Mouse (Mus musculus): Measurements from ENCODE around the gene Iscu. TPM values are rescaled to one million over a fixed set of nuclear protein-coding genes. Genes with fewer than 3 reads are reported as not detected.

Iscu gene
- total RNA-seq, 1 experiment, result 78.4 TPM

DNA sequence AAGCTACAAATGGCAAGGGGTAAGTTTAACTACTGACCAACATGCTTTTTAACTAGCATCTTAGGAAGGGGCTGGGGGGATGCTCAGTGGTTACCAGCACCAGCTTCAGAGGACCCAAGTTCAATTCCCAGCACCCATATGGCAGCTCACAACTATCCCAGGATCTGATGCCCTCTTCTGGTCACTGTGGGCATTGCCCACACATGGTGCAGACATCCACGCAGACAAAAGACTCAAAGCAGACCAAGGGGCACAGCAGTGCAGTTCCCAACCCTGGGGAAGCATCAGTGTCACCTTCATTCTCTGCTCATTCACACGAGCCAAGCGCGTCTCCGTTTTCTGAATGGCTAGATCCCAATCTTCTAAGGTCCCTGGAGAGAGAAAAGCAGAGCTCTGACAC lies 24.9 kb upstream of the Iscu start:
- no peak overlapping the region for H3K27ac ChIP-seq (ENCODE audit: insufficient read depth, low read depth, low read length, poor library complexity, severe bottlenecking)
- in situ Hi-C loops (cut with MboI; ENCODE audit: low sequenced_read_pairs in 2 of 2, unreplicated experiment in 2 of 2), result no loop called here
- DNase-seq (ENCODE audit: low read depth, low spot score), result no peak
- H3K36me3 ChIP-seq (ENCODE audit: control insufficient read depth, insufficient read depth, low read length, poor library complexity, severe bottlenecking), result peaks cover 92% of the 10 kb centered on the region
- TF ChIP-seq HCFC1 (IDR thresholded peaks at IDR 0.05; ENCODE audit: borderline replicate concordance, insufficient read depth, low read length) (no peak), MAFK (IDR thresholded peaks at IDR 0.05; ENCODE audit: insufficient read depth, low read depth, low read length) (no peak), ZNF384 (IDR thresholded peaks at IDR 0.05; ENCODE audit: low read depth, low read length) (no peak), ZC3H11A (IDR thresholded peaks at IDR 0.05; ENCODE audit: borderline replicate concordance, low read depth, low read length) (0 out of 2 replicates have a peak, but pooled peaks have one; percentile 13), CHD2 (IDR thresholded peaks at IDR 0.05; ENCODE audit: low read depth, low read length) (no peak)
- H3K9me3 ChIP-seq (ENCODE audit: control insufficient read depth, insufficient read depth, low read depth, low read length), result no peaks in the 10 kb centered on the region
- no peak overlapping the region for H3K9ac ChIP-seq (ENCODE audit: insufficient read depth, low read depth, low read length, poor library complexity, severe bottlenecking)
- no peak overlapping the region for H3K4me3 ChIP-seq (ENCODE audit: insufficient read depth in 1 of 2, low read depth in 1 of 2, low read length in 2 of 2, poor library complexity in 1 of 2, severe bottlenecking in 1 of 2)
- no peaks in the 10 kb centered on the region; a peak in 2 of 4 replicates for H3K4me1 ChIP-seq (ENCODE audit: control insufficient read depth in 2 of 2, insufficient read depth in 2 of 2, low read length in 2 of 2, poor library complexity in 1 of 2)

DNA sequence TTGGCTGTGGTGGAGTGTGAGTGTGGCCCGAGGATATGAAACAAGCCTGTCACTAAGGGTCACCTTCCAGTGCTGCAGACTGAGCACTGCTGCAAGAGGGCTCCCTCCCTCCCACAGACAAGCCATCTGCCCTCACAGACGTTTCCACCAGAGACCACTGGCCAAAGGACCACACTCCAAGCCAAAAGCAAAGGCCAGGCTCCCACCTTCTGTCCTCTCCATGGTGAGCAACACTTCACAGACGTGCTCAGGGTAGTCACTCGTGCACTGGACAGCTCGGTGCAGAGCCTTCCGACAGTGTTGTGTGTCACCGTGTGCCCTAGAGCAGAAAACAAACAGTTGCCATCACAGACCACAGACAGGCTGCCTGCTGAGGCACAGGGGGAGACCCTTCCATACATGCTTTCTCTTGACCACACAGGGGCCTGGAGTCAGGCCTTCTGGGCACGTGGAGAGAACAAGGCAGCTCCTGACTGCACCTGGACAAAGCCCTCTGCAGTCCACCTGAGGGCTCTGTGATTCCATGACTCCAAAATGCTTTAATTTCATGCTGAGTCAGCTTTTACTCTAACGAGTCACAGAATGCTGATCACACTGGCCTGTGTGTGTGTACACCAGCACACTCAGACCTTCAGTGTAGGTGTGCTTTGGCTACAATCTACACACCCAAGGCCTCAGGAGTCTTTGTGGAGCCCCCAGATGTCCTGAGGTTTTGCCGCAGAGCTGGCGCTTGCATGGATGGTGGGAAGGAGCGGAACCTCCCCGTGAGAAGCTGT lies 23.8 kb upstream of the Iscu start:
- Histone ChIP-seq H3K9ac (ENCODE audit: insufficient read depth, low read depth, low read length, poor library complexity, severe bottlenecking) (no peak overlapping the region), H3K9me3 (ENCODE audit: control insufficient read depth, insufficient read depth, low read depth, low read length) (no peaks in the 10 kb centered on the region), H3K4me3 (ENCODE audit: insufficient read depth in 1 of 2, low read depth in 1 of 2, low read length in 2 of 2, poor library complexity in 1 of 2, severe bottlenecking in 1 of 2) (no peak overlapping the region), H3K4me1 (ENCODE audit: control insufficient read depth in 2 of 2, insufficient read depth in 2 of 2, low read length in 2 of 2, poor library complexity in 1 of 2) (no peaks in the 10 kb centered on the region; a peak in 2 of 4 replicates), H3K27ac (ENCODE audit: insufficient read depth, low read depth, low read length, poor library complexity, severe bottlenecking) (no peak overlapping the region), H3K36me3 (ENCODE audit: control insufficient read depth, insufficient read depth, low read length, poor library complexity, severe bottlenecking) (peaks cover 91% of the 10 kb centered on the region)
- in situ Hi-C loops (cut with MboI; ENCODE audit: low sequenced_read_pairs in 2 of 2, unreplicated experiment in 2 of 2), result no loop called here
- TF ChIP-seq MAFK (IDR thresholded peaks at IDR 0.05; ENCODE audit: insufficient read depth, low read depth, low read length) (peak; percentile 82), HCFC1 (IDR thresholded peaks at IDR 0.05; ENCODE audit: borderline replicate concordance, insufficient read depth, low read length) (no peak)
- no peak for DNase-seq (ENCODE audit: low read depth, low spot score)

DNA sequence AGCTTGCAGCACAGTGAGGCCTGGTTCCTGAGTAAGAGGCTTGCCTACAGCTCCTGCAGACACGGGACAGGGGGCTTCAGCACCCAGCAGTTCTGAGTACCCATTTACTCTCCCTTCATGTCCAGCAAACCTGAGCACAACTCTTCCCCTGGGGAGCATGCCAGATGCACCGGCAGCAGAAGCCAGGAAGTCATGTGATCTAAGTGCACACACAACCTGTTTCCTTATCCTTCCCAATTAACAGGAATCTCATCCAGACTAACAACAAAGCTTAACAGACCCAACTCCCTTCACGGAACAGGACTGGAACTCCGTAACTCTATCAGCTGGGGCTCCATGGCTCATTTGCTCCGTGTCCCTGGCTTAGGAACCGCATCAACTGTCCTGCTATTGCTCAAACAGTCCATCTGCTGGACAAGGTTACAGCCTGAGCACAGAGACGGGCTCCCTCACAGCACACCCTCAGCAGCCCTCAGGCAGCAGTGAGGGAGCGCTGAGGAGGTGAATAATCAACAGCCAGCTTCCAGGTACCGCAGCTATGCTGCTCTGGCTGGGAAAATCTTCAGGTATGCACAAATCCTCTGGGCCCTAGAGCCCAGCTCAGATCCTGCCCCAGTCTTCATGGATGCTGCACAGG lies 20.9 kb upstream of the Iscu start:
- Histone ChIP-seq H3K36me3 (ENCODE audit: control insufficient read depth, insufficient read depth, low read length, poor library complexity, severe bottlenecking) (peaks cover 91% of the 10 kb centered on the region), H3K4me3 (ENCODE audit: insufficient read depth in 1 of 2, low read depth in 1 of 2, low read length in 2 of 2, poor library complexity in 1 of 2, severe bottlenecking in 1 of 2) (no peak overlapping the region), H3K9me3 (ENCODE audit: control insufficient read depth, insufficient read depth, low read depth, low read length) (no peaks in the 10 kb centered on the region), H3K9ac (ENCODE audit: insufficient read depth, low read depth, low read length, poor library complexity, severe bottlenecking) (no peak overlapping the region), H3K27ac (ENCODE audit: insufficient read depth, low read depth, low read length, poor library complexity, severe bottlenecking) (no peak overlapping the region), H3K4me1 (ENCODE audit: control insufficient read depth in 2 of 2, insufficient read depth in 2 of 2, low read length in 2 of 2, poor library complexity in 1 of 2) (no peaks in the 10 kb centered on the region; a peak in 2 of 4 replicates)
- TF ChIP-seq ZC3H11A (IDR thresholded peaks at IDR 0.05; ENCODE audit: borderline replicate concordance, low read depth, low read length) (no peak), ZNF384 (IDR thresholded peaks at IDR 0.05; ENCODE audit: low read depth, low read length) (no peak), MAFK (IDR thresholded peaks at IDR 0.05; ENCODE audit: insufficient read depth, low read depth, low read length) (no peak), CHD2 (IDR thresholded peaks at IDR 0.05; ENCODE audit: low read depth, low read length) (no peak), HCFC1 (IDR thresholded peaks at IDR 0.05; ENCODE audit: borderline replicate concordance, insufficient read depth, low read length) (no peak)
- in situ Hi-C loops (cut with MboI; ENCODE audit: low sequenced_read_pairs in 2 of 2, unreplicated experiment in 2 of 2), result no loop called here
- DNase-seq (ENCODE audit: low read depth, low spot score), result no peak

DNA sequence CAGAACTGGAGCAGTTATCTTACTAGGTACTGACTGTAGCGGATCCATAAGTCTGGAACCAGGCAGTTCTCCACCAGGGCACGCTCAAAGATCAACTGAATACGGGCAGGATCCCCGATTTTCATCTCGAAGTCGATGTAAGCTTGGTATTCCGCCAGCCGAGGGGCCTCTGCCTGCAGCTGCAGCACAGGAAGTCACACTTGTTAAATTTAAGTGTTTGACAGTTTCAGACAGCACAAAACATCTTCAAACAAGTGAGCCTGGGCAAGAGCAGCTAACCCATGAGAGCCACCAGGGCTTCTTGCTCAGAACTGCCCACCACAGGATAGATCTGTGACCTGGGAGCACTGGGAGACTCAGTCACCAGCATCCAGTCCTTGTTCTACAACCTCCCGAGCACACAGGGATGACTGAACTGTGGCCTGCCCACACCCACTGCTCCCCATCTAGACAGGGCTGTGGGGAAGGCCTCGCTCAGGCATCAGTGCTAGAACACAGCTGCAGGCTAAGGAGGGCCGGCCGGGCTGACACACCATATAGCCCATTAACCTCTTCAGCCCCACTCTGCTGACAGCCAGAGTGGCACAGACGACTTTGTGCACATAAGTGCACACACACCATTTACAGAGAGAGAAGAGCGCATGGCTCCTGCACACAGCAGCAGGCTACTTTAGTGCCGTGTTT lies 17.1 kb upstream of the Iscu start:
- in situ Hi-C loops (cut with MboI; ENCODE audit: low sequenced_read_pairs in 2 of 2, unreplicated experiment in 2 of 2), result no loop called here

More for the DNA sequence above, 17.1 kb upstream of the Iscu start:
- H3K36me3 ChIP-seq (ENCODE audit: control insufficient read depth, insufficient read depth, low read length, poor library complexity, severe bottlenecking), result peaks cover 90% of the 10 kb centered on the region
- no peak overlapping the region for H3K9ac ChIP-seq (ENCODE audit: insufficient read depth, low read depth, low read length, poor library complexity, severe bottlenecking)
- TF ChIP-seq ZC3H11A (IDR thresholded peaks at IDR 0.05; ENCODE audit: borderline replicate concordance, low read depth, low read length), result no peak
- no peak for TF ChIP-seq HCFC1 (IDR thresholded peaks at IDR 0.05; ENCODE audit: borderline replicate concordance, insufficient read depth, low read length)
- TF ChIP-seq MAFK (IDR thresholded peaks at IDR 0.05; ENCODE audit: insufficient read depth, low read depth, low read length), result no peak
- TF ChIP-seq ZNF384 (IDR thresholded peaks at IDR 0.05; ENCODE audit: low read depth, low read length), result no peak
- TF ChIP-seq CHD2 (IDR thresholded peaks at IDR 0.05; ENCODE audit: low read depth, low read length), result no peak
- no peaks in the 10 kb centered on the region for H3K4me1 ChIP-seq (ENCODE audit: control insufficient read depth in 2 of 2, insufficient read depth in 2 of 2, low read length in 2 of 2, poor library complexity in 1 of 2)
- no peaks in the 10 kb centered on the region for H3K9me3 ChIP-seq (ENCODE audit: control insufficient read depth, insufficient read depth, low read depth, low read length)
- DNase-seq (ENCODE audit: low read depth, low spot score), result no peak
- no peak overlapping the region for H3K27ac ChIP-seq (ENCODE audit: insufficient read depth, low read depth, low read length, poor library complexity, severe bottlenecking)
- no peak overlapping the region for H3K4me3 ChIP-seq (ENCODE audit: insufficient read depth in 1 of 2, low read depth in 1 of 2, low read length in 2 of 2, poor library complexity in 1 of 2, severe bottlenecking in 1 of 2)

Data from ES-E14 (cell line).